In the genomic region with DNA sequence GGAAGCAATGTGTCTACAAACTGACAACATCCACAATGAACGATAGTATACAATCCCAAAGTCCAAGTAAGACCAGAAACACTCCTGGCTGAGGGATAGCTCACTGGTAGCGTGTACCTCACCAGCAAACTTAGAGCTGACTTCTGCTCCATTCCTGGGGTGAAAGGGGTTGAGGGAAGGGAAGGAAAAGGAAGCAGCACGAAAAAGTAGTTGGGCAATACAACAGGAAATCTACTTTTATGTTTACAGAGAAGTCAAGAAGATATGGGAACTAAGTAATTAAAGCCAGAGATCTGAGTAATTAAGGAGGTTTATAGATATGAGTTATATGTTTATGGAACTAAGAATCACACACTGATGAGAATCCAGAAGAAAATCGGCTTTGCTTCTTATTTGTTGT, we compare ENCODE assay signal across 27 mouse cellular contexts. TPM values are rescaled to one million over a fixed set of nuclear protein-coding genes. Genes with fewer than 3 reads are reported as not detected.
A peak's percentile ranks its signal among the peaks of the same experiment; 100 is the strongest.
DNase-seq lines count a peak whose midpoint lies in the region; ATAC-seq and TF ChIP-seq lines count a peak whose summit lies in the region.
"Had no signal": no experiment of that assay in that cellular context is flagged by ENCODE, and none has a peak within 500 bp of the region (broad histone marks: within the 10 kb centered on the region; RNA-seq: fewer than 3 reads in every experiment).

No protein-coding gene starts in this region.

- ATAC-seq in midbrain, embryonic 11.5 days (ENCODE audit: low FRiP score) = no peak
- no peak for ATAC-seq in midbrain, postnatal 0 days (ENCODE audit: low FRiP score)
- peak; percentile 51 for ATAC-seq in megakaryocyte, adult 5-6 weeks (ENCODE audit: poor library complexity, severe bottlenecking)
- ATAC-seq: activated CD4-positive, CD25-positive, alpha-beta regulatory T cell, adult 4 months; CD4-positive, CD25-positive, alpha-beta regulatory T cell, adult 4 months; forebrain, embryonic 14.5 days; forebrain, embryonic 16.5 days; Patski had no signal

- no peak overlapping the region for H3K4me3 ChIP-seq in midbrain, embryonic 11.5 days (ENCODE audit: low read depth, low read length)
- H3K4me3 ChIP-seq in midbrain, postnatal 0 days (ENCODE audit: low read depth, low read length) = no peak overlapping the region
- H3K4me3 ChIP-seq: embryonic facial prominence, embryonic 13.5 days; embryonic facial prominence, embryonic 15.5 days; erythroblast, embryonic 14.5 days; forebrain, embryonic 10.5 days; forebrain, embryonic 12.5 days had no signal

- TF ChIP-seq CTCF in midbrain, postnatal 0 days (IDR thresholded peaks at IDR 0.05) = no peak

- no peak overlapping the region for H3K27ac ChIP-seq in midbrain, embryonic 11.5 days (ENCODE audit: low read depth, low read length)
- H3K27ac ChIP-seq in midbrain, postnatal 0 days (ENCODE audit: low read depth, low read length) = no peak overlapping the region
- H3K27ac ChIP-seq: embryonic facial prominence, embryonic 13.5 days; embryonic facial prominence, embryonic 15.5 days; forebrain, embryonic 10.5 days; forebrain, embryonic 12.5 days had no signal

- no peaks in the 10 kb centered on the region for H3K36me3 ChIP-seq in midbrain, embryonic 11.5 days (ENCODE audit: control insufficient read depth, insufficient read depth, low read length)
- no peaks in the 10 kb centered on the region for H3K36me3 ChIP-seq in midbrain, postnatal 0 days (ENCODE audit: insufficient read depth, low read length)
- H3K36me3 ChIP-seq: embryonic facial prominence, embryonic 13.5 days; embryonic facial prominence, embryonic 15.5 days; forebrain, embryonic 10.5 days; forebrain, embryonic 12.5 days; G1E had no signal

- no peak overlapping the region for H3K4me2 ChIP-seq in midbrain, embryonic 11.5 days
- no peak overlapping the region for H3K4me2 ChIP-seq in midbrain, postnatal 0 days (ENCODE audit: low read depth, low read length, poor library complexity, severe bottlenecking)
- H3K4me2 ChIP-seq: embryonic facial prominence, embryonic 13.5 days; embryonic facial prominence, embryonic 15.5 days; forebrain, embryonic 12.5 days had no signal

- 85% methylated on average over 4 of the region's 4 CpGs for WGBS in midbrain, embryonic 11.5 days
- WGBS in midbrain, postnatal 0 days = 93% methylated on average over 4 of the region's 4 CpGs

- H3K9ac ChIP-seq in midbrain, embryonic 11.5 days (ENCODE audit: low read length) = no peak overlapping the region
- no peak overlapping the region for H3K9ac ChIP-seq in midbrain, postnatal 0 days (replicated peaks; ENCODE audit: low read length, poor library complexity, severe bottlenecking)
- H3K9ac ChIP-seq: embryonic facial prominence, embryonic 13.5 days; embryonic facial prominence, embryonic 15.5 days; forebrain, embryonic 12.5 days had no signal

- no peaks in the 10 kb centered on the region for H3K4me1 ChIP-seq in midbrain, embryonic 11.5 days (ENCODE audit: control insufficient read depth, insufficient read depth, low read length)
- H3K4me1 ChIP-seq in midbrain, postnatal 0 days (ENCODE audit: insufficient read depth, low read length) = no peaks in the 10 kb centered on the region
- H3K4me1 ChIP-seq: embryonic facial prominence, embryonic 13.5 days; embryonic facial prominence, embryonic 15.5 days; forebrain, embryonic 10.5 days; forebrain, embryonic 12.5 days had no signal

- peak; percentile 45 for DNase-seq in midbrain, embryonic 11.5 days (ENCODE audit: low spot score, missing footprints)
- no peak for DNase-seq in midbrain, postnatal 0 days (ENCODE audit: low spot score)
- no peak for DNase-seq in cerebellum, postnatal 4 days (ENCODE audit: low spot score in 2 of 2)
- no peak for DNase-seq in lung, postnatal 4 days
- DNase-seq: adrenal gland, adult 8-10 months; adrenal gland, postnatal 14 days; adrenal gland, postnatal 36 days; B cell, adult 2 months; cerebellum, adult 11 months; cerebellum, adult 18-20 months; cerebellum, adult 8-10 months; cerebellum, adult 9-11 months; cerebellum, postnatal 14 days; embryo, embryonic 11 days had no signal

- no peaks in the 10 kb centered on the region for H3K27me3 ChIP-seq in midbrain, embryonic 11.5 days (ENCODE audit: control insufficient read depth, insufficient read depth, low read length)
- H3K27me3 ChIP-seq in midbrain, postnatal 0 days (ENCODE audit: insufficient read depth, low read length) = no peaks in the 10 kb centered on the region
- H3K27me3 ChIP-seq: CH12.LX; embryonic facial prominence, embryonic 13.5 days; embryonic facial prominence, embryonic 15.5 days; forebrain, embryonic 12.5 days; Patski had no signal

- no peaks in the 10 kb centered on the region for H3K9me3 ChIP-seq in midbrain, embryonic 11.5 days (ENCODE audit: control insufficient read depth, low read length)
- no peaks in the 10 kb centered on the region for H3K9me3 ChIP-seq in midbrain, postnatal 0 days (ENCODE audit: low read length)
- H3K9me3 ChIP-seq: embryonic facial prominence, embryonic 13.5 days; embryonic facial prominence, embryonic 15.5 days; forebrain, embryonic 10.5 days; forebrain, embryonic 12.5 days; G1E had no signal

RNA-seq across cellular contexts. Expression of a gene that starts 36.0 kb away (rescaled TPM):
- 3.4 and 5.5 TPM in 2 replicates for polyA plus RNA-seq in midbrain, embryonic 11.5 days (2014; fragmentation: Nextera tagmentation; extraction: Ambion mirVana)
- total RNA-seq in midbrain, postnatal 0 days (2014; rRNA removed) = 4.3 TPM in 2 replicates
- polyA plus RNA-seq in midbrain, postnatal 0 days (2015; fragmentation: Nextera tagmentation; extraction: Ambion mirVana) = 1.4 and 2.0 TPM in 2 replicates
- 27.0 and 33.7 TPM in 2 replicates for total RNA-seq in megakaryocyte, adult 5-6 weeks (2015)
- total RNA-seq in megakaryocyte, adult 5-6 weeks (2017) = 10.0 and 12.7 TPM in 2 replicates
